Mouse (Mus musculus): ENCODE results near the gene Arcn1. TPM values are rescaled to one million over a fixed set of nuclear protein-coding genes. Genes with fewer than 3 reads are reported as not detected.
A peak's percentile ranks its signal among the peaks of the same experiment; 100 is the strongest.

Gene Arcn1
- total and polyA plus RNA-seq, 2 experiments: 33.1 to 98.6 TPM

DNA sequence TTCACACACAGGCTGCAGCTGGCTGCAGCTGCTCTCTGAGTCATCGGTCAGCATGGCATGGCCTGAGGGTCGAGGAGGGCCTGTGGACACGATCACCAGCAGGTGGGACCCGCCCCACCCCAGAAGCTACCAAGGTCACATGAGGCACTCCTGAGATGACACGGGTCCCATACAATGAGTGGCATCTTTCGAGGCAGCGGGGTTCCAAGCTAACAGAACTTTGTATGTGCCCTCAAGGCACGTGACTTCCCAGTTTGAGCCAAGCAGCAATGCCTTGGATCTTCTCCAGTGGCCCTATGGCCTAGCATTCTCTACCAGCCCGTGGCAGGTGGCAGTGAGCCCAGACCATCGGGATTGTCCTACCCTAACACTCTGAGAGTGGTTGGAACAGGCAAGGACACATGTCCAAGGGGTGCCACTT lies 49.8 kb downstream of the Arcn1 start:
- Histone ChIP-seq H3K27ac (replicated peaks; ENCODE audit: insufficient read depth, low read depth, low read length) (no peak overlapping the region), H3K4me3 (ENCODE audit: insufficient read depth, low read depth, low read length) (no peak overlapping the region), H3K79me2 (ENCODE audit: control insufficient read depth, insufficient read depth, low read length) (no peaks in the 10 kb centered on the region), H3K27me3 (ENCODE audit: control insufficient read depth, insufficient read depth, low read length) (no peaks in the 10 kb centered on the region), H3K36me3 (ENCODE audit: control insufficient read depth, insufficient read depth, low read length) (no peaks in the 10 kb centered on the region), H3K9ac (ENCODE audit: low read depth, low read length) (no peak overlapping the region), H3K4me1 (ENCODE audit: control insufficient read depth, insufficient read depth, low read length) (peaks cover 15% of the 10 kb centered on the region)
- DNase-seq (ENCODE audit: extremely low read depth, low read depth, low spot score): peak; percentile 85
- TF ChIP-seq POLR2A (IDR thresholded peaks at IDR 0.05; ENCODE audit: extremely low read depth, insufficient read depth, low read length) (no peak), CTCF (IDR thresholded peaks at IDR 0.05; ENCODE audit: low read depth, low read length) (no peak)
- 27% methylated on average over 10 of the region's 10 CpGs for WGBS

DNA sequence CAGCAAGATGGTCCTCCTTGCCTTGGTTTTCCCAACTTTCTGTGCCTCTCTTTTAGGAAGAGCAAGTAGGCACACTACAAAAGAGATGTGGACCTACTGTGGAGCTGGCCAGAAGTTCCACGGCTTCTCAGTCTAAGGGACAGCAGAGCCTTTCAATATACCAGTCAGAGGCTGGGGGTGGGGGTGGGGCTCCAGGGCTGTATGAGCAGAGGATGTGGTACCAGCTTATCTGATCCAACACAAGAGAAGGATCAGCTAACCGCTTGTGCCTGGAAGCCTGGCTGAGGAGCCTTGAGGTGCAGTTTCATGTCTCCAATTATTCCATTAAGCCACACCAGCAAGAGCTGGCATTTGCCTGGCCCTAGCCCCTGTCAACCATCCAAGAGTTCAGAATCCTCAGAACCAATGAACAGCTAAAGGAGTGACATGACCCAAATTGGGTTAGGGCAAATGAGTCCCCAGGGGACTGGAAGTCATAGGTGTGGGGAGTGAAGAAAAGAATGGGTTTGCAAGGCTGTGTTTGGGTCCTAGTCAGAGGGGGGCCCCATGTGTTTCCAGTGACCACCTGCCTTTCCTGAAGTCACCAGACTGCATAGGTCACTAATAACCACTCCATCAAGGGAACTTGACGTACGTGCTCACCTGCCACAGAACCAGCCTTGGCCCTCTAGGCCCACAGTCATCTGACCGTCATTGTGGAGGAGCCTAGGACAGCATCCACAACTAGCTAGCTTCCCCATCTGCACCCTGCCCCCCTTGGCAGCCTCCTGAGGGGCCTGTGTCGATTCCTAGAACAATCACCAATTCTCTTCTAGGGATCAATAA lies 50.4 kb downstream of the Arcn1 start:
- Histone ChIP-seq H3K79me2 (ENCODE audit: control insufficient read depth, insufficient read depth, low read length) (no peaks in the 10 kb centered on the region), H3K9ac (ENCODE audit: low read depth, low read length) (no peak overlapping the region), H3K36me3 (ENCODE audit: control insufficient read depth, insufficient read depth, low read length) (no peaks in the 10 kb centered on the region), H3K4me3 (ENCODE audit: insufficient read depth, low read depth, low read length) (no peak overlapping the region), H3K4me1 (ENCODE audit: control insufficient read depth, insufficient read depth, low read length) (peaks cover 15% of the 10 kb centered on the region), H3K27ac (replicated peaks; ENCODE audit: insufficient read depth, low read depth, low read length) (no peak overlapping the region), H3K27me3 (ENCODE audit: control insufficient read depth, insufficient read depth, low read length) (no peaks in the 10 kb centered on the region)
- DNase-seq (ENCODE audit: extremely low read depth, low read depth, low spot score): no peak
- TF ChIP-seq POLR2A (IDR thresholded peaks at IDR 0.05; ENCODE audit: extremely low read depth, insufficient read depth, low read length): no peak
- TF ChIP-seq CTCF (IDR thresholded peaks at IDR 0.05; ENCODE audit: low read depth, low read length): no peak
- 49% methylated on average over 6 of the region's 6 CpGs for WGBS

DNA sequence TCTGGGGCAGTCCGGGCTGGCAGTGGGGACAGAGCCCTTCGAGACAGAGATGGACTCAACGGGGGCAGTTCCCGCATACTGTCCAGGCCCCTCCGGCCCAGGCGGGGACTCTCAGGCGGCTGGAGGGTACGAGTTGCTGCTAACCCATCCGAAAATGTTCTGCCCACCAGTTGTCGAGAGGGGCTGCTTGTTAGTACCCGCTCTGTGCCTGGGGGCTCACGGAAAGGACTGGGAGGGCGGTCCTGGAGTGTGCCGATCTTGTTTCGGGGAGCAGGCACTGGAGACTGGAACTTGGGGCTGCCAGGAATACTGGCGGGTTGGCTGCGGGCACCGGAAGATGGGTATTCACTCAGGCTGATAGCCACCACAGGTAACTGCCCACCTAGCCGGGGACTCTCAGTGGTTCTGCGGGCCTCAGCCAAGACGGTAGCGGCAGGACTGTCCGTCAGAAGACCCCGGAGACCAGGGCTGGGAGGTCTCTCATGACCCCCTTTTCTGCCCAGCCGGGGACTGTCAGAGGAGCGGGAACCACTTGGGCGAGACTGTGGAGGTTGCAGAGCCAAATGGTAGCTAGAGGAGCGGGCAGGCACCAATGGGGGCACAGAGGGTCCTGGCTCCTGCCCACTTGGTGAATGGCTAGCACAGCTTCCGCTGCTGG lies 51.8 kb downstream of the Arcn1 start:
- no peak for DNase-seq (ENCODE audit: extremely low read depth, low read depth, low spot score)
- Histone ChIP-seq H3K79me2 (ENCODE audit: control insufficient read depth, insufficient read depth, low read length) (no peaks in the 10 kb centered on the region), H3K27ac (replicated peaks; ENCODE audit: insufficient read depth, low read depth, low read length) (no peak overlapping the region), H3K4me3 (ENCODE audit: insufficient read depth, low read depth, low read length) (no peak overlapping the region), H3K27me3 (ENCODE audit: control insufficient read depth, insufficient read depth, low read length) (no peaks in the 10 kb centered on the region), H3K36me3 (ENCODE audit: control insufficient read depth, insufficient read depth, low read length) (no peaks in the 10 kb centered on the region), H3K4me1 (ENCODE audit: control insufficient read depth, insufficient read depth, low read length) (peaks cover 10% of the 10 kb centered on the region), H3K9ac (ENCODE audit: low read depth, low read length) (no peak overlapping the region)
- TF ChIP-seq CTCF (IDR thresholded peaks at IDR 0.05; ENCODE audit: low read depth, low read length) (no peak), POLR2A (IDR thresholded peaks at IDR 0.05; ENCODE audit: extremely low read depth, insufficient read depth, low read length) (no peak)
- 96% methylated on average over 29 of the region's 29 CpGs for WGBS

DNA sequence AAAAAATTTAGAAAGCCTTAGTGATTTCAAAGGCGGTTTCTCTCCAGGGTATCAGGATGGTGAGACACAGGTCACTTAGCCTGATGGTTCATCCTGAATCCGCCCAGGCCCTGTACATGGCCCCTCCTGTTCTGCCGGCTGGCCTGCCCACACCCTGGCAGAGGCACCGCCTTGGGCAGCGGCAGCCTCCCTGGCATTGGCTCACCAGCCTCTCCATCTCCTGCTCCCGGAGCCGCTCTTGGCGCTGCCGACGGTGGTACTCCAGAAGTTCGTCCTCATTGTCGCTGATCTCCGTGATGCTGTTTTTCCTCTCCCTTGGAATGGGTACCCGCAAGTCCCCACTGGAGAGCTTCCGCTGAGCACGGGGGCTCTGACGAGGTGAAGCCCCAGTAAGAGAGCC lies 52.5 kb downstream of the Arcn1 start:
- WGBS: 93% methylated on average over 17 of the region's 17 CpGs
- peaks cover 9% of the 10 kb centered on the region for H3K4me1 ChIP-seq (ENCODE audit: control insufficient read depth, insufficient read depth, low read length)
- no peak for DNase-seq (ENCODE audit: extremely low read depth, low read depth, low spot score)
- no peaks in the 10 kb centered on the region for H3K27me3 ChIP-seq (ENCODE audit: control insufficient read depth, insufficient read depth, low read length)
- H3K79me2 ChIP-seq (ENCODE audit: control insufficient read depth, insufficient read depth, low read length): no peaks in the 10 kb centered on the region
- H3K27ac ChIP-seq (replicated peaks; ENCODE audit: insufficient read depth, low read depth, low read length): no peak overlapping the region
- no peak overlapping the region for H3K4me3 ChIP-seq (ENCODE audit: insufficient read depth, low read depth, low read length)
- no peak for TF ChIP-seq CTCF (IDR thresholded peaks at IDR 0.05; ENCODE audit: low read depth, low read length)
- TF ChIP-seq POLR2A (IDR thresholded peaks at IDR 0.05; ENCODE audit: extremely low read depth, insufficient read depth, low read length): no peak
- H3K9ac ChIP-seq (ENCODE audit: low read depth, low read length): no peak overlapping the region
- no peaks in the 10 kb centered on the region for H3K36me3 ChIP-seq (ENCODE audit: control insufficient read depth, insufficient read depth, low read length)

DNA sequence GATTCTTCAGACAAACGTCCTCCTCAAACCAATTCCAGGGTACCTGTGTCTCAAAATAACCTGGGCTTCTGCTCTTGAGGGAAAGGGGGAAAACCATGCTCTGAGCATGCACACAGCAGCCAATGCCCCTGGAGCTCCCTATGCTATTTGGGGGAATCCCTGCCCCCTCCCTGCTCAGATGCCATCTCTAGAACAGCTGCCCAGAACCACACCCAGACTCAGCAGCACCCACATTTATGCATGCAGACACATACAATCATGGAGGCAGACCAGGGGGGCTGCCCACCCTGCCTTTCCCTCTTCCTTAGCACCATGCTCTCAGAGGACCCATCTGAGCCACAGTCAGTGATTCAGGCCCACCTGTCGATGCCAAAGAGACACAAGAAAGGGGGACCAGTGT lies 54.1 kb downstream of the Arcn1 start:
- H3K4me1 ChIP-seq (ENCODE audit: control insufficient read depth, insufficient read depth, low read length): peaks cover 16% of the 10 kb centered on the region
- WGBS: 83% methylated on average over 2 of the region's 2 CpGs
- H3K4me3 ChIP-seq (ENCODE audit: insufficient read depth, low read depth, low read length): no peak overlapping the region
- DNase-seq (ENCODE audit: extremely low read depth, low read depth, low spot score): no peak
- H3K9ac ChIP-seq (ENCODE audit: low read depth, low read length): no peak overlapping the region
- H3K79me2 ChIP-seq (ENCODE audit: control insufficient read depth, insufficient read depth, low read length): no peaks in the 10 kb centered on the region
- TF ChIP-seq CTCF (IDR thresholded peaks at IDR 0.05; ENCODE audit: low read depth, low read length) (no peak), POLR2A (IDR thresholded peaks at IDR 0.05; ENCODE audit: extremely low read depth, insufficient read depth, low read length) (no peak)
- H3K27ac ChIP-seq (replicated peaks; ENCODE audit: insufficient read depth, low read depth, low read length): no peak overlapping the region
- H3K36me3 ChIP-seq (ENCODE audit: control insufficient read depth, insufficient read depth, low read length): no peaks in the 10 kb centered on the region
- H3K27me3 ChIP-seq (ENCODE audit: control insufficient read depth, insufficient read depth, low read length): no peaks in the 10 kb centered on the region

DNA sequence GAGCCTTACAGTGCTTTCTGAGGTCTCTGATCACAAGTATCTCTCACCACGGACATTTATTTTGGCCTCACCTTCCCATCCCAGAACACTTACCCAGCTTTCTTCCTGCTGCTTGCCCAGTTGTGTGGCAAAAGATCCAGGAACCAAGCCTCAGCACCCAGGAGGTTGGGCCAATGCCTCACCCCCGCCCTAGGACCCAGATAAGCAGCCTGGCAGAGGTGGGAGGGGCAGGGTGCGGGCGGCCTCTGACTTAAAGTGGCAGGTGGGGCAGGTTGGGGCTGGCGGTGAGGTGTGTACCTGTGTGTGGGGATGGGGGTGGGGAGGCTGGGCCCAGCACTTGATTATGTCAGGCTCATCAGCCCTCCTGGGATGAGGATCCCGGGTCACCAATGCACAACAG lies 54.6 kb downstream of the Arcn1 start:
- no peaks in the 10 kb centered on the region for H3K36me3 ChIP-seq (ENCODE audit: control insufficient read depth, insufficient read depth, low read length)
- DNase-seq (ENCODE audit: extremely low read depth, low read depth, low spot score): no peak
- H3K4me3 ChIP-seq (ENCODE audit: insufficient read depth, low read depth, low read length): no peak overlapping the region
- no peak overlapping the region for H3K9ac ChIP-seq (ENCODE audit: low read depth, low read length)
- H3K79me2 ChIP-seq (ENCODE audit: control insufficient read depth, insufficient read depth, low read length): no peaks in the 10 kb centered on the region
- no peaks in the 10 kb centered on the region for H3K27me3 ChIP-seq (ENCODE audit: control insufficient read depth, insufficient read depth, low read length)
- H3K27ac ChIP-seq (replicated peaks; ENCODE audit: insufficient read depth, low read depth, low read length): no peak overlapping the region
- TF ChIP-seq CTCF (IDR thresholded peaks at IDR 0.05; ENCODE audit: low read depth, low read length) (no peak), POLR2A (IDR thresholded peaks at IDR 0.05; ENCODE audit: extremely low read depth, insufficient read depth, low read length) (no peak)
- 84% methylated on average over 6 of the region's 6 CpGs for WGBS
- H3K4me1 ChIP-seq (ENCODE audit: control insufficient read depth, insufficient read depth, low read length): peaks cover 12% of the 10 kb centered on the region
